Mouse (Mus musculus): ENCODE results near the gene Apom. TPM values are rescaled to one million over a fixed set of nuclear protein-coding genes. Genes with fewer than 3 reads are reported as not detected.
A peak's percentile ranks its signal among the peaks of the same experiment; 100 is the strongest.

The Apom gene
- polyA plus RNA-seq, 1 experiment from 2014 or later = 0.56 TPM

GRCm38 (mm10) chr17:35168541-35169207, 36.8 kb upstream of the Apom start:
- Histone ChIP-seq H3K4me3 (replicated peaks; ENCODE audit: low read length) (no peak overlapping the region), H3K4me2 (ENCODE audit: low read length) (no peak overlapping the region), H3K27me3 (replicated peaks; ENCODE audit: control insufficient read depth, insufficient read depth, low read length) (no peaks in the 10 kb centered on the region), H3K4me1 (replicated peaks; ENCODE audit: control insufficient read depth, insufficient read depth, low read length) (peaks cover 9% of the 10 kb centered on the region), H3K9ac (replicated peaks; ENCODE audit: low read depth, low read length) (no peak overlapping the region), H3K36me3 (ENCODE audit: control insufficient read depth, insufficient read depth) (no peaks in the 10 kb centered on the region), H3K9me3 (ENCODE audit: control insufficient read depth, low read length) (no peaks in the 10 kb centered on the region), H3K27ac (ENCODE audit: low read length) (peak overlapping the region; percentile 31; the same call in 1 of the 2 replicates)
- 13% methylated on average over 4 of the region's 4 CpGs for WGBS
- ATAC-seq = no peak

GRCm38 (mm10) chr17:35167794-35168193, 35.9 kb upstream of the Apom start:
- no peak overlapping the region for H3K27ac ChIP-seq (ENCODE audit: low read length)
- no peak for ATAC-seq
- no peak overlapping the region for H3K9ac ChIP-seq (replicated peaks; ENCODE audit: low read depth, low read length)
- H3K9me3 ChIP-seq (ENCODE audit: control insufficient read depth, low read length) = no peaks in the 10 kb centered on the region
- no peaks in the 10 kb centered on the region for H3K36me3 ChIP-seq (ENCODE audit: control insufficient read depth, insufficient read depth)
- peaks cover 16% of the 10 kb centered on the region for H3K4me1 ChIP-seq (replicated peaks; ENCODE audit: control insufficient read depth, insufficient read depth, low read length)
- H3K4me3 ChIP-seq (replicated peaks; ENCODE audit: low read length) = no peak overlapping the region
- no peak overlapping the region for H3K4me2 ChIP-seq (ENCODE audit: low read length)
- no peaks in the 10 kb centered on the region for H3K27me3 ChIP-seq (replicated peaks; ENCODE audit: control insufficient read depth, insufficient read depth, low read length)
- 89% methylated on average over 7 of the region's 7 CpGs for WGBS

GRCm38 (mm10) chr17:35166352-35167035, 34.6 kb upstream of the Apom start:
- Histone ChIP-seq H3K36me3 (ENCODE audit: control insufficient read depth, insufficient read depth) (peaks cover 3% of the 10 kb centered on the region; the same call in 1 of the 2 replicates), H3K9me3 (ENCODE audit: control insufficient read depth, low read length) (no peaks in the 10 kb centered on the region), H3K4me3 (replicated peaks; ENCODE audit: low read length) (no peak overlapping the region; the same call in 1 of the 2 replicates), H3K4me1 (replicated peaks; ENCODE audit: control insufficient read depth, insufficient read depth, low read length) (peaks cover 27% of the 10 kb centered on the region), H3K9ac (replicated peaks; ENCODE audit: low read depth, low read length) (peak overlapping the region; percentile 58; the same call in 1 of the 2 replicates), H3K27me3 (replicated peaks; ENCODE audit: control insufficient read depth, insufficient read depth, low read length) (no peaks in the 10 kb centered on the region), H3K4me2 (ENCODE audit: low read length) (peak overlapping the region; percentile 60), H3K27ac (ENCODE audit: low read length) (peak overlapping the region; percentile 99)
- ATAC-seq = no peak
- WGBS = 73% methylated on average over 8 of the region's 8 CpGs

GRCm38 (mm10) chr17:35165451-35166155, 33.8 kb upstream of the Apom start:
- peaks cover 28% of the 10 kb centered on the region for H3K4me1 ChIP-seq (replicated peaks; ENCODE audit: control insufficient read depth, insufficient read depth, low read length)
- peak overlapping the region; percentile 98 for H3K4me3 ChIP-seq (replicated peaks; ENCODE audit: low read length)
- peaks cover 12% of the 10 kb centered on the region for H3K36me3 ChIP-seq (ENCODE audit: control insufficient read depth, insufficient read depth)
- H3K9ac ChIP-seq (replicated peaks; ENCODE audit: low read depth, low read length) = peak overlapping the region; percentile 58
- peak overlapping the region; percentile 60 for H3K4me2 ChIP-seq (ENCODE audit: low read length)
- WGBS = 19% methylated on average over 12 of the region's 12 CpGs
- no peaks in the 10 kb centered on the region for H3K9me3 ChIP-seq (ENCODE audit: control insufficient read depth, low read length)
- H3K27me3 ChIP-seq (replicated peaks; ENCODE audit: control insufficient read depth, insufficient read depth, low read length) = no peaks in the 10 kb centered on the region
- peak; percentile 86 for ATAC-seq
- peak overlapping the region; percentile 99 for H3K27ac ChIP-seq (ENCODE audit: low read length)

GRCm38 (mm10) chr17:35164568-35165450, 33.0 kb upstream of the Apom start, which contains the start of gene Prrc2a:
Prrc2a (minus strand) TSS chr17:35164897.
- no peaks in the 10 kb centered on the region for H3K27me3 ChIP-seq (replicated peaks; ENCODE audit: control insufficient read depth, insufficient read depth, low read length)
- H3K4me3 ChIP-seq (replicated peaks; ENCODE audit: low read length) = peak within 1 kb of the TSS; percentile 98
- WGBS = under 1% methylated on average over 72 of the region's 89 CpGs
- peak; percentile 94 for ATAC-seq
- peak within 1 kb of the TSS; percentile 66 for H3K4me2 ChIP-seq (ENCODE audit: low read length)
- H3K4me1 ChIP-seq (replicated peaks; ENCODE audit: control insufficient read depth, insufficient read depth, low read length) = peaks cover 28% of the 10 kb centered on the region
- no peaks in the 10 kb centered on the region for H3K9me3 ChIP-seq (ENCODE audit: control insufficient read depth, low read length)
- peak within 1 kb of the TSS; percentile 100 for H3K9ac ChIP-seq (replicated peaks; ENCODE audit: low read depth, low read length)
- peaks cover 20% of the 10 kb centered on the region for H3K36me3 ChIP-seq (ENCODE audit: control insufficient read depth, insufficient read depth)
- peak within 1 kb of the TSS; percentile 99 for H3K27ac ChIP-seq (ENCODE audit: low read length)

- Histone ChIP-seq H3K9me3 (ENCODE audit: control insufficient read depth, low read length) (no peaks in the 10 kb centered on the region), H3K27ac (ENCODE audit: low read length) (peak overlapping the region; percentile 97), H3K4me1 (replicated peaks; ENCODE audit: control insufficient read depth, insufficient read depth, low read length) (peaks cover 28% of the 10 kb centered on the region), H3K4me2 (ENCODE audit: low read length) (peak overlapping the region; percentile 66), H3K9ac (replicated peaks; ENCODE audit: low read depth, low read length) (peak overlapping the region; percentile 100), H3K4me3 (replicated peaks; ENCODE audit: low read length) (peak overlapping the region; percentile 98), H3K27me3 (replicated peaks; ENCODE audit: control insufficient read depth, insufficient read depth, low read length) (no peaks in the 10 kb centered on the region), H3K36me3 (ENCODE audit: control insufficient read depth, insufficient read depth) (peaks cover 26% of the 10 kb centered on the region)
- ATAC-seq = no peak
- WGBS = 0% methylated on average over 22 of the region's 28 CpGs
These were observed 32.3 kb upstream of the Apom start for GRCm38 (mm10) chr17:35164218-35164567.

- peaks cover 28% of the 10 kb centered on the region for H3K4me1 ChIP-seq (replicated peaks; ENCODE audit: control insufficient read depth, insufficient read depth, low read length)
- no peaks in the 10 kb centered on the region for H3K9me3 ChIP-seq (ENCODE audit: control insufficient read depth, low read length)
- WGBS = 9% methylated on average over 8 of the region's 8 CpGs
- no peak for ATAC-seq
- peaks cover 32% of the 10 kb centered on the region for H3K36me3 ChIP-seq (ENCODE audit: control insufficient read depth, insufficient read depth)
- peak overlapping the region; percentile 97 for H3K27ac ChIP-seq (ENCODE audit: low read length)
- H3K4me2 ChIP-seq (ENCODE audit: low read length) = peak overlapping the region; percentile 66
- peak overlapping the region; percentile 100 for H3K9ac ChIP-seq (replicated peaks; ENCODE audit: low read depth, low read length)
- peak overlapping the region; percentile 98 for H3K4me3 ChIP-seq (replicated peaks; ENCODE audit: low read length)
- H3K27me3 ChIP-seq (replicated peaks; ENCODE audit: control insufficient read depth, insufficient read depth, low read length) = no peaks in the 10 kb centered on the region
These were observed 31.7 kb upstream of the Apom start for GRCm38 (mm10) chr17:35163326-35164081.

- Histone ChIP-seq H3K4me2 (ENCODE audit: low read length) (peak overlapping the region; percentile 66), H3K9me3 (ENCODE audit: control insufficient read depth, low read length) (no peaks in the 10 kb centered on the region), H3K9ac (replicated peaks; ENCODE audit: low read depth, low read length) (peak overlapping the region; percentile 100), H3K27me3 (replicated peaks; ENCODE audit: control insufficient read depth, insufficient read depth, low read length) (no peaks in the 10 kb centered on the region), H3K4me1 (replicated peaks; ENCODE audit: control insufficient read depth, insufficient read depth, low read length) (peaks cover 28% of the 10 kb centered on the region), H3K27ac (ENCODE audit: low read length) (no peak overlapping the region), H3K36me3 (ENCODE audit: control insufficient read depth, insufficient read depth) (peaks cover 39% of the 10 kb centered on the region), H3K4me3 (replicated peaks; ENCODE audit: low read length) (peak overlapping the region; percentile 98)
- ATAC-seq = no peak
- WGBS = 33% methylated on average over 12 of the region's 12 CpGs
These were observed 30.9 kb upstream of the Apom start for GRCm38 (mm10) chr17:35162730-35163129.
